Mouse (Mus musculus) lung, embryonic 16.5 days (tissue): ENCODE results near the gene Cacna1d. TPM values are rescaled to one million over a fixed set of nuclear protein-coding genes. Genes with fewer than 3 reads are reported as not detected.

Experiments
- ATAC-seq: fragments of 200-750 bp; cut with Nextera tagmentation; 2 replicates; pipeline ENCODE4 v1.8.0; 2017; ENCODE audit warnings: low read depth, mild to moderate bottlenecking, moderate library complexity
- H3K27ac ChIP-seq: fragments of 300-500 bp; sonication (generic); 2 replicates; pipeline ENCODE4 v1.5.1; 2014; ENCODE audit warnings: mild to moderate bottlenecking, control low read depth, low read length
- H3K27me3 ChIP-seq: fragments of 300-500 bp; sonication (generic); 2 replicates; pipeline ENCODE4 v1.6.1; 2014; ENCODE audit warnings: low read depth, low read length, mixed read lengths; ENCODE audit not compliant: control insufficient read depth, insufficient read depth
- H3K36me3 ChIP-seq: fragments of 300-500 bp; sonication (generic); 2 replicates; pipeline ENCODE4 v1.6.1; 2014; ENCODE audit warnings: low read length; ENCODE audit not compliant: control insufficient read depth, insufficient read depth
- H3K4me1 ChIP-seq: fragments of 300-500 bp; sonication (generic); replicated peaks from 2 replicates; pipeline ENCODE4 v1.6.1; 2014; ENCODE audit warnings: low read length, mixed read lengths; ENCODE audit not compliant: control insufficient read depth, insufficient read depth
- H3K4me2 ChIP-seq: fragments of 300-500 bp; sonication (generic); 2 replicates; pipeline ENCODE4 v1.6.1; 2014; ENCODE audit warnings: low read depth, low read length, control low read depth
- H3K4me3 ChIP-seq: fragments of 300-500 bp; sonication (generic); 2 replicates; pipeline ENCODE4 v1.5.1; 2014; ENCODE audit warnings: mild to moderate bottlenecking, low read length, control low read depth
- H3K9ac ChIP-seq: fragments of 300-500 bp; sonication (generic); 2 replicates; pipeline ENCODE4 v1.6.1; 2014; ENCODE audit warnings: low read length, control low read depth
- H3K9me3 ChIP-seq: fragments of 300-500 bp; sonication (generic); 2 replicates; pipeline ENCODE4 v1.6.1; 2016; ENCODE audit warnings: low read length; ENCODE audit not compliant: control insufficient read depth
- WGBS: fragments of 180-500 bp; shearing (Covaris S2); extraction: QIAGEN DNeasy Blood & Tissue Kit; methylation state at CpG from one replicate; pipeline ENCODE4 v1.1.7; 2014; 5-methylcytosine and 5-hydroxymethylcytosine counted together
- polyA plus RNA-seq: library from polyadenylated mRNA; unstranded; fragments of >200 nt; fragmentation: Nextera tagmentation; extraction: Ambion mirVana; gene quantifications from 2 replicates; pipeline ENCODE4 v1.2.1, GENCODE M21; 2015

Gene Cacna1d
- polyA plus RNA-seq, 1 experiment from 2014 or later: 9.2 TPM

- H3K4me2 ChIP-seq: no peak overlapping the region
- 0 out of 2 replicates have a peak, but pooled peaks have one; percentile 20 for ATAC-seq
- no peak overlapping the region for H3K9ac ChIP-seq
- H3K4me3 ChIP-seq: no peak overlapping the region
- H3K9me3 ChIP-seq: no peaks in the 10 kb centered on the region
- no peaks in the 10 kb centered on the region for H3K27me3 ChIP-seq
- no peak overlapping the region for H3K27ac ChIP-seq
- no peaks in the 10 kb centered on the region for H3K4me1 ChIP-seq
- 76% methylated on average over 5 of the region's 5 CpGs for WGBS
- H3K36me3 ChIP-seq: peaks cover 50% of the 10 kb centered on the region
These were observed 28.1 kb upstream of the Cacna1d start for GRCm38 (mm10) chr14:30519323-30519722.

DNA sequence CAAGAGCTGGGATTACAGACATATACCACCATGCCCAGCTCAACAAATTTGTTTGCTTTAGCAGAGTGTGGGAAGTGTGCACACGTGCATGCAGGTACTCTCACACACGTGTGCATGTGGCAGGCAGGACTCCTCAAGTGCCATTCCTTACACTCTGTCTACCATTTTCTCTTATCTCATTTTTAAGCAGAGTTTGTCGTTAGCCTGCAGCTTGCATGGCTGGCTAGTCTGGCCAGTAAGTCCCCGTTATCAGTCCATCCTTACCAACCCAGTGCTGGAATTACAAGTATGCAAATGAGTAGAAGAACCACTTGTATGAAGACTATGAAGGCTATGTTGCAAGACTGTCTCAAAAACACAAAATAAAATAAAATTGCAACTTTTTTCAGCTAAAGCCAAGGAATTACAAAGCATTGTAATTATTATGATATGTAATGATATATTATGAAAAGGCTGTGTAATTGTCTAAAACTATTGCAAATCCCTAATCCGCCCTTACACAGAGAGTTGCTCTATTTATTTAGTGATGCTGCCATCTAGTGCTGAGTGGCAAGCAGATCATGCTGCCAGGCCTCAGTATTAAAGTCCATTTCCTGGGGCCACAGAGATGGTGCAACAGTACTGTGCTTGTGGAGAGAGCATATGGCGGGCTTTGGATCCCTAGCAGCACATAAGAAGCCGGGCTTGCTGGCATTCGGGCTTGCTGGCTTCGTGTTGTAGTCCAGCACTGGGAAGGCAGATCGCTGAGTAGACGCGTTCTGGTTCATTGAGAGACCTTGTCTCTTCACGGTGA, 24.9 kb upstream of the Cacna1d start:
- Histone ChIP-seq H3K9ac (no peak overlapping the region), H3K27ac (no peak overlapping the region), H3K4me2 (no peak overlapping the region), H3K9me3 (no peaks in the 10 kb centered on the region), H3K36me3 (peaks cover 37% of the 10 kb centered on the region), H3K27me3 (no peaks in the 10 kb centered on the region), H3K4me1 (no peaks in the 10 kb centered on the region), H3K4me3 (no peak overlapping the region)
- peak; percentile 60; the same call in 1 of the 2 replicates for ATAC-seq
- 79% methylated on average over 13 of the region's 13 CpGs for WGBS

DNA sequence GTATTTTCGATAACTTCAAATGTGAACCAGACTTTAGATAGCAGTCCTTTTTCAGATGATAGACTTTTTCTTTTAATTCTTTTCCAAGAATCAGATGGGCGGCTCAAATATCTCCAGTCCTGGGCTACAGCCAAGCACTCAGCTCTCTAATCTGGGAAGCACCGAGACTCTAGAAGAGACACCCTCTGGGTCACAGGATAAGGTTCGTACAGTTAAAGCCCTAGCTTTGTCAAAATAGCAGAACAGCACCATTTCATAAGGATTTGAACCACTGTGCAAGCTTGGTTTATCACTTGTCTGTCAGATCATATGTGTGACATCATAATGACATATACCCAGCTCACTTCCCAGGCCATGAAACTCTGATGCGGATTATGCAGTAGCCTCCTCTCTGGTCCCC, 21.6 kb upstream of the Cacna1d start:
- no peak overlapping the region for H3K4me2 ChIP-seq
- peaks cover 23% of the 10 kb centered on the region for H3K36me3 ChIP-seq
- WGBS: 69% methylated on average over 5 of the region's 5 CpGs
- H3K9me3 ChIP-seq: no peaks in the 10 kb centered on the region
- no peak overlapping the region for H3K4me3 ChIP-seq
- no peaks in the 10 kb centered on the region for H3K4me1 ChIP-seq
- no peak for ATAC-seq
- H3K27ac ChIP-seq: no peak overlapping the region
- no peak overlapping the region for H3K9ac ChIP-seq
- H3K27me3 ChIP-seq: no peaks in the 10 kb centered on the region

DNA sequence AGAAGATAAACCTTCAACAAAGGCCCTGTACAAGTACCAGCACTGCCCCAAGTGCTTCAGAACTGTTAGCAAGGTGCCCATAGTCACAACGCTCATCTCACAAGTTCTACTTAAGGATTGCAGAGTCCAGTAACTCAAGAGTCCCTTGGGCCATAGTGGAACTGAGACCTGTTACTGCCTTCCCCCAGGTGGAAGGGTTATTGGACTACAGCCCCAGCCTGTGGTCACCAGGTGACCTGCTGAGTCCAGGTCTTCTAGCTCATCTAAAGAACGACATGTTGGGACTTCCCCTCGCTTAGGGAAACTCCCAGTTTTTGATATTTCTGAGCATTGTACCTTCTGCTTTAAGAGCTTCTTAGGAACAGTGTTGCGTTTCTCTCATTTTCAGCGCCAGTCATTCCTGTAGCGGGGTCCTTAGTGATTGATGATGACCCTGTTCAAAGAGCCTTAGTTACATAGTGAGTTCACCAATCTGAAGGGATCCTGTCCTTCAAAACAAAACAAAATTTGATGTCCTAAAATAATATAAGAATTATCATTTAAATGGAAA, 19.0 kb upstream of the Cacna1d start:
- H3K36me3 ChIP-seq: peaks cover 33% of the 10 kb centered on the region
- WGBS: 89% methylated on average over 6 of the region's 6 CpGs

GRCm38 (mm10) chr14:30504990-30505389, 13.7 kb upstream of the Cacna1d start:
- H3K4me1 ChIP-seq: no peaks in the 10 kb centered on the region
- WGBS: 89% methylated on average over 5 of the region's 5 CpGs
- H3K4me3 ChIP-seq: no peak overlapping the region
- H3K4me2 ChIP-seq: no peak overlapping the region
- no peaks in the 10 kb centered on the region for H3K9me3 ChIP-seq
- H3K9ac ChIP-seq: no peak overlapping the region
- H3K27me3 ChIP-seq: no peaks in the 10 kb centered on the region
- peaks cover 27% of the 10 kb centered on the region for H3K36me3 ChIP-seq
- H3K27ac ChIP-seq: no peak overlapping the region
- ATAC-seq: no peak

More for the DNA sequence above, 19.0 kb upstream of the Cacna1d start:
- no peaks in the 10 kb centered on the region for H3K27me3 ChIP-seq
- no peak for ATAC-seq
- no peaks in the 10 kb centered on the region for H3K4me1 ChIP-seq
- no peak overlapping the region for H3K27ac ChIP-seq
- H3K9ac ChIP-seq: no peak overlapping the region
- no peak overlapping the region for H3K4me3 ChIP-seq
- no peaks in the 10 kb centered on the region for H3K9me3 ChIP-seq
- H3K4me2 ChIP-seq: no peak overlapping the region

DNA sequence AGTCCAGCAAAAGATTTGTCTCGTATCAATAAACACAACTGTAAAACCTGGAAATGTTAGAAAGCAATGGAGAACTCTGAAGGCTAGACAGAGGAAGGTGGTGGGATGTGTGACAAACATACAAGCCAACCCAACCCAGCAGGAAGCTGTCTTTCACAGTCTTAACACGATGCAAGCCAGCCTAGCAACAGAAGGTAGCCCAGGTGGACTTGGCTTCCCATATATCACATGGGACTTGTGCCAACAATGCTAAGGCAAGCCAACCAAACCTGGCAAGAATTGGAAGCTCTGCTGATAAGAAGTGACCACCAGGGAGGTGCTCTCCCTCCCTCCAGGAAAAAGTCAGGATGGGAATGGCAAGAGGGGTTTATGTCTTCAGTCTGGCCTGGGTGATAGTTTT, 6.9 kb upstream of the Cacna1d start:
- H3K4me1 ChIP-seq: no peaks in the 10 kb centered on the region
- no peaks in the 10 kb centered on the region for H3K9me3 ChIP-seq
- no peaks in the 10 kb centered on the region for H3K27me3 ChIP-seq
- no peak for ATAC-seq
- no peak overlapping the region for H3K27ac ChIP-seq
- no peak overlapping the region for H3K9ac ChIP-seq
- H3K36me3 ChIP-seq: peaks cover 11% of the 10 kb centered on the region
- no peak overlapping the region for H3K4me3 ChIP-seq
- H3K4me2 ChIP-seq: no peak overlapping the region
- 86% methylated on average over 2 of the region's 2 CpGs for WGBS

- 46% methylated on average over 6 of the region's 6 CpGs for WGBS
- H3K9ac ChIP-seq: no peak overlapping the region
- no peak overlapping the region for H3K4me2 ChIP-seq
- no peaks in the 10 kb centered on the region for H3K4me1 ChIP-seq
- no peak overlapping the region for H3K27ac ChIP-seq
- H3K4me3 ChIP-seq: no peak overlapping the region
- no peaks in the 10 kb centered on the region for H3K9me3 ChIP-seq
- H3K36me3 ChIP-seq: peaks cover 13% of the 10 kb centered on the region
- no peak for ATAC-seq
- H3K27me3 ChIP-seq: no peaks in the 10 kb centered on the region
These were observed 3.7 kb upstream of the Cacna1d start for GRCm38 (mm10) chr14:30494998-30495397.

- no peak overlapping the region for H3K4me2 ChIP-seq
- ATAC-seq: no peak
- no peaks in the 10 kb centered on the region for H3K4me1 ChIP-seq
- WGBS: 32% methylated on average over 1 of the region's 1 CpGs
- H3K9me3 ChIP-seq: no peaks in the 10 kb centered on the region
- H3K27me3 ChIP-seq: no peaks in the 10 kb centered on the region
- H3K4me3 ChIP-seq: no peak overlapping the region
- peaks cover 19% of the 10 kb centered on the region for H3K36me3 ChIP-seq
- no peak overlapping the region for H3K9ac ChIP-seq
- H3K27ac ChIP-seq: no peak overlapping the region
These were observed 2.0 kb upstream of the Cacna1d start for GRCm38 (mm10) chr14:30493276-30493675.

DNA sequence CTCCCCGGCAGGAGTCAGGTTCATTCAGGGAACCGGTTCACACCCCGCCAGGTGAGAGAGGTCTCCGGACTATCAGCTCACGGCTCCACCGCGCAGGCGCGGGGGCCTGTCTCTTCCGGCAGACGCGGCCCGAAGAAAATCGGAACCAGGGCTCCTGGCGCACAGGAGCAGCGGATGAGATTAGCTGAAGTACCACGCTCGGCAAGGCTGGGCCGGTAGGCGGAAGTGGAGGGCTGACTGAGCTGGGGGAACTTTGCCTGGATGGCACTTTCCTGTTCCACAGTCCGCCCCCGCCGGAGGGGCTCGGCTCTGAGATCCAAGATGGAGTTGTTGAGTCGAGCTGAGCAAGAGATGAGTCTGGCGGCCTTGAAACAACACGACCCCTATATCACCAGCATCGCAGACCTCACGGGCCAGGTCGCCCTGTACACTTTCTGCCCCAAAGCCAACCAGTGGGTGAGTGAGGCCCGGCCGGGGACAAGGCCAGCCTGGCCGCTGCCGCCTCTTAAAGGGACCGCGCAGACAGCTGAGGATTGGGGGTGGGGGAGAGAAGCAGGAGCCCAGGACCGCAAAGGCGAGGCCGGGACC, 11.8 kb downstream of the Cacna1d start, which contains the start of gene Dcp1a:
Dcp1a (plus strand) TSS at position 175 of the 588 bp plus-strand sequence.
- WGBS: under 1% methylated on average over 39 of the region's 39 CpGs
- H3K9ac ChIP-seq: peak within 1 kb of the TSS; percentile 95

More for the DNA sequence above, 11.8 kb downstream of the Cacna1d start, which contains the start of gene Dcp1a:
- H3K36me3 ChIP-seq: peaks cover 12% of the 10 kb centered on the region
- peak within 1 kb of the TSS; percentile 87 for H3K4me3 ChIP-seq
- H3K9me3 ChIP-seq: no peaks in the 10 kb centered on the region
- no peaks in the 10 kb centered on the region for H3K27me3 ChIP-seq
- ATAC-seq: peak; percentile 99
- H3K27ac ChIP-seq: peak within 1 kb of the TSS; percentile 63; the same call in 1 of the 2 replicates
- peak within 1 kb of the TSS; percentile 77 for H3K4me2 ChIP-seq
- peaks cover 3% of the 10 kb centered on the region; the same call in 1 of the 2 replicates for H3K4me1 ChIP-seq
